ENCODE assay signal across 9 mouse cellular contexts in the genomic region with DNA sequence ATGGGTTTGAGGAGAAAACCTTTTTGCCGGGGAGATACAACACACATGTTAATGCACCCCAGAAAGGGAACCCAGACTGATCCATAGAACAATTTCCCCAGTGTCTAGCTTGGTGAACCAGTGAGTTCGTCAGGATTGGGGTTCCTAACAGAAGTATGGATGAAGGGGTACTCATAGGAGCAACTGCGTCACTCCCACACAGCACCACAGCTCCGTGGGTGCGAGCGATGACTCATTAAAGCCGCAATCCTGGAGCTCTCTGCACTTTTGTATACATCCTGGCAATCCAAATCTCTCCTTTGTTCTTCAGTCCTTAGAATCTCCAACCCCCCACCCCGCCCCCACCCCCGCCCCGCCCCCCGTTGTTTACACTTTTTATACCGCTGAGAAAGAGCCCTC. TPM values are rescaled to one million over a fixed set of nuclear protein-coding genes. Genes with fewer than 3 reads are reported as not detected.
A peak's percentile ranks its signal among the peaks of the same experiment; 100 is the strongest.
DNase-seq lines count a peak whose midpoint lies in the region; ATAC-seq and TF ChIP-seq lines count a peak whose summit lies in the region.
"Had no signal": no experiment of that assay in that cellular context is flagged by ENCODE, and none has a peak within 500 bp of the region (broad histone marks: within the 10 kb centered on the region; RNA-seq: fewer than 3 reads in every experiment).

No protein-coding gene starts in this region.

- H3K4me3 ChIP-seq in heart, embryonic 14.5 days (ENCODE audit: control insufficient read depth in 1 of 2, insufficient read depth in 1 of 2, low read depth in 1 of 2, low read length in 2 of 2): peak overlapping the region; percentile 55 to 60; a peak in 3 of 4 replicates
- H3K4me3 ChIP-seq in forebrain, embryonic 15.5 days: peak overlapping the region; percentile 48
- H3K4me3 ChIP-seq in liver, embryonic 15.5 days (replicated peaks): peak overlapping the region; percentile 44
- H3K4me3 ChIP-seq in cerebellum, adult 2 months (replicated peaks; ENCODE audit: insufficient read depth, low read depth, low read length): no peak overlapping the region

- ATAC-seq in heart, embryonic 14.5 days (ENCODE audit: insufficient number of reproducible peaks, insufficient read depth, low FRiP score, low read depth): no peak
- peak; percentile 55 for ATAC-seq in forebrain, embryonic 15.5 days (replicated peaks)
- no peak for ATAC-seq in liver, embryonic 15.5 days (ENCODE audit: insufficient read depth)
- ATAC-seq in monocyte, adult 5-6 weeks (replicated peaks; ENCODE audit: insufficient number of reproducible peaks, low FRiP score, low TSS enrichment, poor library complexity, severe bottlenecking): no peak

- 15% methylated on average over 12 of the region's 12 CpGs for whole genome bisulfite sequencing in heart, embryonic 14.5 days
- WGBS in forebrain, embryonic 15.5 days: 4% methylated on average over 12 of the region's 12 CpGs
- 20% methylated on average over 12 of the region's 12 CpGs for WGBS in liver, embryonic 15.5 days (ENCODE audit: insufficient replicate concordance)
- 21% methylated on average over 12 of the region's 12 CpGs for WGBS in cerebellum, adult 2 months

- peak overlapping the region; percentile 71 for H3K9ac ChIP-seq in heart, embryonic 14.5 days (ENCODE audit: low read length)
- H3K9ac ChIP-seq in forebrain, embryonic 15.5 days (replicated peaks): peak overlapping the region; percentile 51
- no peak overlapping the region for H3K9ac ChIP-seq in liver, embryonic 15.5 days

- no peak for TF ChIP-seq POLR2A in cerebellum, adult 2 months (IDR thresholded peaks at IDR 0.05; ENCODE audit: borderline replicate concordance, insufficient read depth, low read length)

- peaks cover 2% of the 10 kb centered on the region; the same call in 1 of the 2 replicates for H3K9me3 ChIP-seq in heart, embryonic 14.5 days (ENCODE audit: control insufficient read depth, low read length)
- no peaks in the 10 kb centered on the region for H3K9me3 ChIP-seq in forebrain, embryonic 15.5 days
- H3K9me3 ChIP-seq in liver, embryonic 15.5 days (replicated peaks): no peaks in the 10 kb centered on the region

- DNase-seq in heart, postnatal 14 days: no peak
- DNase-seq in ES-CJ7 (ENCODE audit: low read depth, low spot score): peak; percentile 12
- no peak for DNase-seq in cerebellum, adult 2 months
- DNase-seq in kidney, postnatal 14 days: no peak

- H3K36me3 ChIP-seq in heart, embryonic 14.5 days (ENCODE audit: control insufficient read depth, insufficient read depth, low read length): no peaks in the 10 kb centered on the region
- H3K36me3 ChIP-seq in forebrain, embryonic 15.5 days: no peaks in the 10 kb centered on the region
- H3K36me3 ChIP-seq in liver, embryonic 15.5 days (replicated peaks): no peaks in the 10 kb centered on the region

- H3K27me3 ChIP-seq in heart, embryonic 14.5 days (ENCODE audit: control insufficient read depth, insufficient read depth, low read length): no peaks in the 10 kb centered on the region
- H3K27me3 ChIP-seq in forebrain, embryonic 15.5 days: no peaks in the 10 kb centered on the region
- H3K27me3 ChIP-seq in liver, embryonic 15.5 days: no peaks in the 10 kb centered on the region
- no peaks in the 10 kb centered on the region for H3K27me3 ChIP-seq in cerebellum, adult 2 months (ENCODE audit: control insufficient read depth, insufficient read depth, low read length)
- H3K27me3 ChIP-seq: CH12.LX had no signal

- TF ChIP-seq CTCF in cerebellum, adult 2 months (IDR thresholded peaks at IDR 0.05; ENCODE audit: borderline replicate concordance, insufficient read depth, low read depth, low read length): no peak

- H3K4me1 ChIP-seq in heart, embryonic 14.5 days (ENCODE audit: control insufficient read depth in 2 of 2, insufficient read depth in 2 of 2, low read length in 2 of 2): peaks cover 5 to 6% of the 10 kb centered on the region in 2 experiments; a peak in 3 of 4 replicates
- peaks cover 8% of the 10 kb centered on the region for H3K4me1 ChIP-seq in forebrain, embryonic 15.5 days
- 0 out of 2 replicates have a peak, but pooled peaks cover 5% of the 10 kb centered on the region for H3K4me1 ChIP-seq in liver, embryonic 15.5 days (replicated peaks)
- no peaks in the 10 kb centered on the region for H3K4me1 ChIP-seq in cerebellum, adult 2 months (ENCODE audit: control insufficient read depth, insufficient read depth, low read length)

- peak overlapping the region; percentile 91 for H3K4me2 ChIP-seq in heart, embryonic 14.5 days (ENCODE audit: low read length)
- peak overlapping the region; percentile 82 for H3K4me2 ChIP-seq in forebrain, embryonic 15.5 days (replicated peaks)
- H3K4me2 ChIP-seq in liver, embryonic 15.5 days: peak overlapping the region; percentile 61

- intact Hi-C loops in heart, postnatal 14 days (cut with DNase I): no loop called here

- no peak overlapping the region for H3K27ac ChIP-seq in heart, embryonic 14.5 days (replicated peaks in 1 of 2; ENCODE audit: control insufficient read depth in 1 of 2, insufficient read depth in 1 of 2, low read depth in 2 of 2, low read length in 2 of 2)
- no peak overlapping the region for H3K27ac ChIP-seq in forebrain, embryonic 15.5 days (replicated peaks)
- H3K27ac ChIP-seq in liver, embryonic 15.5 days (replicated peaks): no peak overlapping the region
- H3K27ac ChIP-seq in cerebellum, adult 2 months (ENCODE audit: insufficient read depth, low read length): no peak overlapping the region

RNA-seq across cellular contexts. Expression of a gene that starts 0.3 kb away (rescaled TPM):
- polyA plus RNA-seq in heart, embryonic 14.5 days (2014; fragmentation: Nextera tagmentation; extraction: Ambion mirVana): 19.2 and 20.5 TPM in 2 replicates
- total RNA-seq in heart, postnatal 14 days (2021): 1 to 10 TPM; 5.1 to 7.2 TPM
- 8.0 and 9.0 TPM in 2 replicates for polyA plus RNA-seq in forebrain, embryonic 15.5 days (2015; fragmentation: Nextera tagmentation; extraction: Ambion mirVana)
- polyA plus RNA-seq in liver, embryonic 15.5 days (2015; fragmentation: Nextera tagmentation; extraction: Ambion mirVana): 22.6 and 28.1 TPM in 2 replicates
- polyA plus RNA-seq in cerebellum, adult 2 months (2012; rRNA removed): 201 and 209 TPM in 2 replicates
- total RNA-seq in monocyte, adult 5-6 weeks (2017): 148 to 346 TPM (median 288 TPM) in 3 replicates
- total RNA-seq: CH12.LX had no signal

RNA-seq across cellular contexts. Expression of a gene that starts 24.2 kb away (rescaled TPM):
- 0.26 TPM in 1 of 2 replicates, not detected in the other for polyA plus RNA-seq in heart, embryonic 14.5 days (2014; fragmentation: Nextera tagmentation; extraction: Ambion mirVana)
- total RNA-seq in heart, postnatal 14 days (2021): not detected
- 0.19 and 0.47 TPM in 2 replicates for polyA plus RNA-seq in forebrain, embryonic 15.5 days (2015; fragmentation: Nextera tagmentation; extraction: Ambion mirVana)
- not detected in 2 replicates for polyA plus RNA-seq in liver, embryonic 15.5 days (2015; fragmentation: Nextera tagmentation; extraction: Ambion mirVana)
- 0.41 and 0.59 TPM in 2 replicates for polyA plus RNA-seq in cerebellum, adult 2 months (2012; rRNA removed)
- 0.87 to 2.3 TPM in 2 of 3 replicates, not detected in the other for total RNA-seq in monocyte, adult 5-6 weeks (2017)
- total RNA-seq: CH12.LX had no signal
